Mouse (Mus musculus): ENCODE measurements around the gene Trmt13. TPM values are rescaled to one million over a fixed set of nuclear protein-coding genes. Genes with fewer than 3 reads are reported as not detected.

Gene Trmt13
- total and polyA plus RNA-seq, 3 experiments: 2.3 to 16.4 (median 11.5) TPM

GRCm38 (mm10) chr3:116542532-116542931, 71.9 kb downstream of the Trmt13 start:
- no peak for DNase-seq

- no peak for DNase-seq
Measured at GRCm38 (mm10) chr3:116542070-116542469, 72.3 kb downstream of the Trmt13 start.

- no peak for DNase-seq
Measured at GRCm38 (mm10) chr3:116537200-116537573, 77.2 kb downstream of the Trmt13 start.

GRCm38 (mm10) chr3:116536428-116537199, 77.8 kb downstream of the Trmt13 start:
- no peak for DNase-seq

Other genes with a start within 250 kb of the Trmt13 start
- gene Cdc14a, start 190.6 kb downstream of the Trmt13 start, total RNA-seq (2021): 10 to 100 TPM; 11.0 to 14.9 TPM
- gene Cdc14a, start 190.6 kb downstream of the Trmt13 start, polyA plus RNA-seq (2012; rRNA removed): 10.8 and 14.0 TPM in 2 replicates
- 10 to 100 TPM; 27.4 to 37.1 TPM for gene Rtca, start 106.4 kb downstream of the Trmt13 start, total RNA-seq (2021)
- 28.6 and 40.6 TPM in 2 replicates for gene Rtca, start 106.4 kb downstream of the Trmt13 start, polyA plus RNA-seq (2012; rRNA removed)
- gene Dbt, start 101.5 kb downstream of the Trmt13 start, total RNA-seq (2021): 10 to 100 TPM; 83.9 to 91.5 TPM
- 13.2 and 21.4 TPM in 2 replicates for gene Dbt, start 101.5 kb downstream of the Trmt13 start, polyA plus RNA-seq (2012; rRNA removed)
- gene Lrrc39, start 51.6 kb downstream of the Trmt13 start, total RNA-seq (2021): 1 to 10 TPM; 2.0 to 3.2 TPM
- gene Lrrc39, start 51.6 kb downstream of the Trmt13 start, polyA plus RNA-seq (2012; rRNA removed): 0.31 and 0.43 TPM in 2 replicates
- gene Sass6, start 19.6 kb downstream of the Trmt13 start, total RNA-seq (2021): 1 to 10 TPM; 1.9 to 3.5 TPM
- gene Sass6, start 19.6 kb downstream of the Trmt13 start, polyA plus RNA-seq (2012; rRNA removed): 0.21 and 0.38 TPM in 2 replicates
- 10 to 100 TPM; 48.9 to 55.8 TPM for gene Mfsd14a, start 48.1 kb upstream of the Trmt13 start, total RNA-seq (2021)
- 7.1 and 8.1 TPM in 2 replicates for gene Mfsd14a, start 48.1 kb upstream of the Trmt13 start, polyA plus RNA-seq (2012; rRNA removed)
- not detected for gene Gm43191, start 66.7 kb upstream of the Trmt13 start, total RNA-seq (2021)
- gene Gm43191, start 66.7 kb upstream of the Trmt13 start, polyA plus RNA-seq (2012; rRNA removed): not detected in 2 replicates
- 10 to 100 TPM; 20.2 to 26.7 TPM for gene Slc35a3, start 98.2 kb upstream of the Trmt13 start, total RNA-seq (2021)
- 1.1 TPM in 2 replicates for gene Slc35a3, start 98.2 kb upstream of the Trmt13 start, polyA plus RNA-seq (2012; rRNA removed)
- 10 to 100 TPM; 53.8 to 54.6 TPM for gene Agl, start 193.6 kb upstream of the Trmt13 start, total RNA-seq (2021)
- gene Agl, start 193.6 kb upstream of the Trmt13 start, polyA plus RNA-seq (2012; rRNA removed): 9.7 and 9.8 TPM in 2 replicates
- 10 to 100 TPM; 10.1 to 26.8 TPM for gene Frrs1, start 244.9 kb upstream of the Trmt13 start, total RNA-seq (2021)
- gene Frrs1, start 244.9 kb upstream of the Trmt13 start, polyA plus RNA-seq (2012; rRNA removed): 11.9 and 18.5 TPM in 2 replicates

All from adrenal gland, adult 2 months (tissue).